Mouse (Mus musculus) forebrain, embryonic 14.5 days (tissue): Measurements from ENCODE around the gene Slc38a9. TPM values are rescaled to one million over a fixed set of nuclear protein-coding genes. Genes with fewer than 3 reads are reported as not detected.
A peak's percentile ranks its signal among the peaks of the same experiment; 100 is the strongest.

Experiments
- ATAC-seq: fragments of 200-750 bp; cut with Nextera tagmentation; 2 replicates; pipeline ENCODE4 v1.8.0; 2017; ENCODE audit warnings: mild to moderate bottlenecking, moderate library complexity
- DNase-seq: peaks from one replicate; pipeline ENCODE4 v3.0.0-alpha.2; 2015; ENCODE audit warnings: low spot score
- H3K27ac ChIP-seq: fragments of 300-500 bp; sonication (generic); 2 replicates; pipeline ENCODE4 v1.5.1; 2014; ENCODE audit warnings: low read depth, mild to moderate bottlenecking, control low read depth, low read length, moderate library complexity
- H3K27me3 ChIP-seq: fragments of 300-500 bp; sonication (generic); replicated peaks from 2 replicates; pipeline ENCODE4 v1.6.1; 2014; ENCODE audit warnings: low read length, control low read depth, mixed read lengths; ENCODE audit not compliant: control insufficient read depth, insufficient read depth
- H3K36me3 ChIP-seq: fragments of 300-500 bp; sonication (generic); 2 replicates; pipeline ENCODE4 v1.6.1; 2014; ENCODE audit warnings: low read length, control low read depth; ENCODE audit not compliant: control insufficient read depth, insufficient read depth
- H3K4me1 ChIP-seq: fragments of 300-500 bp; sonication (generic); 2 replicates; pipeline ENCODE4 v1.6.1; 2014; ENCODE audit warnings: antibody characterized with exemption, low read length, control low read depth; ENCODE audit not compliant: control insufficient read depth, insufficient read depth
- H3K4me2 ChIP-seq: fragments of 300-500 bp; sonication (generic); 2 replicates; pipeline ENCODE4 v1.6.1; 2014; ENCODE audit warnings: mild to moderate bottlenecking, control low read depth, low read length
- H3K4me3 ChIP-seq: fragments of 300-500 bp; sonication (generic); 2 replicates; pipeline ENCODE4 v1.5.1; 2014; ENCODE audit warnings: low read depth, low read length, control low read depth
- H3K9ac ChIP-seq: fragments of 300-500 bp; sonication (generic); 2 replicates; pipeline ENCODE4 v1.6.1; 2014; ENCODE audit warnings: mild to moderate bottlenecking, low read length, control low read depth, moderate library complexity
- H3K9me3 ChIP-seq: fragments of 300-500 bp; sonication (generic); replicated peaks from 2 replicates; pipeline ENCODE4 v1.6.1; 2016; ENCODE audit warnings: low read length, control low read depth, mixed read lengths; ENCODE audit not compliant: control insufficient read depth
- WGBS: fragments of 180-500 bp; shearing (Covaris S2); extraction: QIAGEN DNeasy Blood & Tissue Kit; methylation state at CpG from one replicate; pipeline ENCODE4 v1.1.7; 2014; 5-methylcytosine and 5-hydroxymethylcytosine counted together
- polyA plus RNA-seq: library from polyadenylated mRNA; unstranded; fragments of >200 nt; fragmentation: Nextera tagmentation; extraction: Ambion mirVana; gene quantifications from 2 replicates; pipeline ENCODE4 v1.2.1, GENCODE M21; 2014

Slc38a9 gene
- 16.8 and 21.7 TPM in 2 replicates for polyA plus RNA-seq

- H3K4me2 ChIP-seq: peak within 1 kb of the TSS; percentile 85
- H3K9me3 ChIP-seq: no peaks in the 10 kb centered on the region
- under 1% methylated on average over 33 of the region's 33 CpGs for WGBS
- ATAC-seq (peak; percentile 100), DNase-seq (peak; percentile 98)
- H3K9ac ChIP-seq: peak within 1 kb of the TSS; percentile 86
- H3K4me1 ChIP-seq: peaks cover 5% of the 10 kb centered on the region; the same call in 1 of the 2 replicates
- peak within 1 kb of the TSS; percentile 76 for H3K4me3 ChIP-seq
- no peaks in the 10 kb centered on the region for H3K36me3 ChIP-seq
- no peaks in the 10 kb centered on the region for H3K27me3 ChIP-seq
- peak within 1 kb of the TSS; percentile 75 for H3K27ac ChIP-seq
These were observed at the start of gene Slc38a9 for GRCm38 (mm10) chr13:112660574-112661381. TSS of gene Slc38a9 (plus strand) at chr13:112660751.

GRCm38 (mm10) chr13:112621592-112621991 is 39.0 kb upstream of the Slc38a9 start:
- H3K4me2 ChIP-seq: no peak overlapping the region
- no peak overlapping the region for H3K4me3 ChIP-seq
- H3K4me1 ChIP-seq: no peaks in the 10 kb centered on the region
- WGBS: 61% methylated on average over 3 of the region's 3 CpGs
- no peak overlapping the region for H3K9ac ChIP-seq
- H3K36me3 ChIP-seq: no peaks in the 10 kb centered on the region
- H3K27me3 ChIP-seq: no peaks in the 10 kb centered on the region
- H3K27ac ChIP-seq: no peak overlapping the region
- no peak for ATAC-seq
- DNase-seq: peak; percentile 20
- no peaks in the 10 kb centered on the region for H3K9me3 ChIP-seq

DNA sequence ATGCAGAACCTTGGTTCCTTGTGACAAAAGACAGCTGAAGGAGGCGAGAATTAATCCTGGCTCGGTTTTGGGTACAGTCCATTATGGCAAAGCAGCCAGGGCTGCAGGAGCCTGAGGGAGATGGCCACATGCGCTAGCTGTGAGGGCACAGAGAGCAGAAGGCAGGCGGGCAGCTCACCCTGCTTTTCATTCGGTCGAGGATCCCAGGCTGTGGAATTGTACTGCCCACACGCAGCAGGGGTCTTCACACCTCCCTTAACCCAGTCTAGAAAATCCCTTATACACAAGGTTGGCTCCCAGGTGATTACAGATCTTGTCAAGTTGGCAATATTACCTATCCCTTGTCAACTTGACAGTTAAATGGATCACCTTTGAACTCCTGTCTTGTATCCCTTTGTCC is 36.9 kb upstream of the Slc38a9 start:
- DNase-seq (no peak), ATAC-seq (no peak)
- H3K4me2 ChIP-seq: no peak overlapping the region
- H3K4me3 ChIP-seq: no peak overlapping the region
- H3K36me3 ChIP-seq: no peaks in the 10 kb centered on the region
- no peaks in the 10 kb centered on the region for H3K9me3 ChIP-seq
- 64% methylated on average over 7 of the region's 7 CpGs for WGBS
- no peak overlapping the region for H3K9ac ChIP-seq
- H3K27me3 ChIP-seq: no peaks in the 10 kb centered on the region
- no peak overlapping the region for H3K27ac ChIP-seq
- H3K4me1 ChIP-seq: no peaks in the 10 kb centered on the region

- Histone ChIP-seq H3K27me3 (no peaks in the 10 kb centered on the region), H3K9ac (no peak overlapping the region), H3K9me3 (no peaks in the 10 kb centered on the region), H3K4me1 (no peaks in the 10 kb centered on the region), H3K4me3 (no peak overlapping the region), H3K27ac (no peak overlapping the region), H3K36me3 (no peaks in the 10 kb centered on the region), H3K4me2 (no peak overlapping the region)
- no peak for DNase-seq
- ATAC-seq: no peak
- WGBS: 80% methylated on average over 3 of the region's 3 CpGs
These were observed 35.9 kb upstream of the Slc38a9 start for GRCm38 (mm10) chr13:112624622-112625021.

GRCm38 (mm10) chr13:112625566-112625965 is 35.0 kb upstream of the Slc38a9 start:
- ATAC-seq (no peak), DNase-seq (no peak)
- Histone ChIP-seq H3K27me3 (no peaks in the 10 kb centered on the region), H3K36me3 (no peaks in the 10 kb centered on the region), H3K4me3 (no peak overlapping the region), H3K27ac (no peak overlapping the region), H3K4me1 (no peaks in the 10 kb centered on the region), H3K9me3 (no peaks in the 10 kb centered on the region), H3K4me2 (no peak overlapping the region), H3K9ac (no peak overlapping the region)

- DNase-seq: no peak
- Histone ChIP-seq H3K27me3 (no peaks in the 10 kb centered on the region), H3K9me3 (no peaks in the 10 kb centered on the region), H3K27ac (no peak overlapping the region), H3K9ac (no peak overlapping the region), H3K4me2 (no peak overlapping the region), H3K4me3 (no peak overlapping the region), H3K36me3 (no peaks in the 10 kb centered on the region), H3K4me1 (no peaks in the 10 kb centered on the region)
- WGBS: 74% methylated on average over 7 of the region's 7 CpGs
- no peak for ATAC-seq
These were observed 25.2 kb upstream of the Slc38a9 start for GRCm38 (mm10) chr13:112635174-112635837.

DNA sequence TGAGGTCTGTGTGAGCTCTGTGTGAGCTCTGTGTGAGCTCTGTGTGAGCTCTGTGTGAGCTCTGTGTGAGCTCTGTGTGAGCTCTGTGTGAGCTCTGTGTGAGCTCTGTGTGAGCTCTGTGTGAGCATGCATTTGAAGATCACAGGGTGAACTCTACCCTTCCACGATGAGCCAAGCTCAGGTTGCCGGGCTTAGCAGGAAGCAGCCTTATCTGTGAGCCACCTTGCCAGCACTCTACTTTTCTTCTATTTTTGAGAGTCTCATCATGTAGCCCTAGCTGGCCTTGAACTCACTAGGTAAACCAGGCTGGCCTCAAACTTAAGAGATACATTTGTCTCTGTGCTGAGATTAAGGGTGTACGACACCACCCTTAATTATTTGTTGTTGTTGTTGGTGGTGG is 24.1 kb upstream of the Slc38a9 start:
- Histone ChIP-seq H3K9ac (no peak overlapping the region), H3K4me1 (no peaks in the 10 kb centered on the region), H3K27me3 (no peaks in the 10 kb centered on the region), H3K36me3 (no peaks in the 10 kb centered on the region), H3K27ac (no peak overlapping the region), H3K4me3 (no peak overlapping the region), H3K9me3 (no peaks in the 10 kb centered on the region), H3K4me2 (no peak overlapping the region)
- DNase-seq: no peak
- 49% methylated on average over 3 of the region's 3 CpGs for WGBS
- ATAC-seq: no peak

GRCm38 (mm10) chr13:112639111-112639510 is 21.4 kb upstream of the Slc38a9 start:
- H3K9me3 ChIP-seq: no peaks in the 10 kb centered on the region
- H3K27me3 ChIP-seq: no peaks in the 10 kb centered on the region
- ATAC-seq: no peak
- no peaks in the 10 kb centered on the region for H3K36me3 ChIP-seq
- 60% methylated on average over 4 of the region's 4 CpGs for WGBS
- H3K4me3 ChIP-seq: no peak overlapping the region
- no peak for DNase-seq
- H3K4me1 ChIP-seq: no peaks in the 10 kb centered on the region
- no peak overlapping the region for H3K4me2 ChIP-seq
- H3K27ac ChIP-seq: no peak overlapping the region
- H3K9ac ChIP-seq: no peak overlapping the region

DNA sequence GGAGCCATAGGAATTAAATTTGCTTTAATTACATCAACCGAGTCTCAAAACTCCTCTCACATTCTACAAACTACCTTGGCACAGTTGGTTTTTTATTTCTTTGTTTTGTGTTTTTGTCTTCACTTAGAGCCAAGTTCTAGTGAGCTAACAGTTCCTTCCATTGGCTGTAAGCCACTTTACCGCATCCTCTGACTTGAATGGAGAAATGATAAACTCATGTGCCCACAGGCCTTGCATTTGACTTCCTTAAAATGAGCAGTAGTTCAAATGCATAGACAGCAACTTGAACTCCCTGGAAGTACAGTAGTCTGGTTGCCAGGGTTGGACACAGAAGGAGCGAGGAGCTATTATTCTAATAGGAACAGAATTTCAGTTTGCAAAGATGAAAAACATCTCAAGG is 17.7 kb upstream of the Slc38a9 start:
- Histone ChIP-seq H3K4me2 (no peak overlapping the region), H3K9ac (no peak overlapping the region), H3K4me1 (no peaks in the 10 kb centered on the region), H3K9me3 (no peaks in the 10 kb centered on the region), H3K36me3 (no peaks in the 10 kb centered on the region), H3K27me3 (no peaks in the 10 kb centered on the region), H3K27ac (no peak overlapping the region), H3K4me3 (no peak overlapping the region)
- no peak for DNase-seq
- no peak for ATAC-seq
- 88% methylated on average over 3 of the region's 3 CpGs for WGBS
